Mouse (Mus musculus) mouse embryonic stem cell (cell line): ENCODE data around the gene Rpl35.
"Not testable (repeated sequence)": the region's sequence is repeated elsewhere in the genome, so short reads cannot be mapped to it uniquely, and the experiment has no call there.

Experiments
- in situ Hi-C, 2 experiments: fragments of 300-500 bp; cut with MboI; formaldehyde crosslinking; loops; 1 replicate in 1 of 2; 3 replicates in 1 of 2; pipeline ENCODE4 v1.14.3; 2019 to 2020; ENCODE audit warnings: low sequenced_read_pairs in 2 of 2, low pct_unique_long_range_greater_than_20kb in 1 of 2, mixed read lengths in 1 of 2; ENCODE audit not compliant: unreplicated experiment in 1 of 2

Gene Rpl35

GRCm38 (mm10) chr2:39005574-39006079 lies at the start of gene Rpl35:
TSS of gene Rpl35 (minus strand) at chr2:39005624.
- in situ Hi-C loops = no loop called here

- in situ Hi-C loops = no loop called here
These were observed 43.1 kb upstream of the Rpl35 start for GRCm38 (mm10) chr2:39048515-39048914.

- in situ Hi-C loops = no loop called here
These were observed 34.8 kb upstream of the Rpl35 start for GRCm38 (mm10) chr2:39040215-39040614.

- in situ Hi-C loops = no loop called here
These were observed 26.2 kb upstream of the Rpl35 start for GRCm38 (mm10) chr2:39031611-39032010.

GRCm38 (mm10) chr2:39020004-39020403 lies 14.6 kb upstream of the Rpl35 start:
- in situ Hi-C loops = no loop called here

GRCm38 (mm10) chr2:39016581-39016980 lies 11.2 kb upstream of the Rpl35 start:
- in situ Hi-C loops = no loop called here

GRCm38 (mm10) chr2:39012768-39013279 lies 7.4 kb upstream of the Rpl35 start:
- in situ Hi-C loops = no loop called here

- in situ Hi-C loops = no loop called here
These were observed 6.5 kb upstream of the Rpl35 start for GRCm38 (mm10) chr2:39011971-39012370.

GRCm38 (mm10) chr2:39011264-39011663 lies 5.8 kb upstream of the Rpl35 start:
- in situ Hi-C loops = no loop called here

GRCm38 (mm10) chr2:39010144-39010543 lies 4.7 kb upstream of the Rpl35 start:
- in situ Hi-C loops = not testable (repeated sequence)

GRCm38 (mm10) chr2:39008954-39009365 lies 3.5 kb upstream of the Rpl35 start:
- in situ Hi-C loops = no loop called here

GRCm38 (mm10) chr2:39008350-39008851 lies 3.0 kb upstream of the Rpl35 start:
- in situ Hi-C loops = no loop called here

- in situ Hi-C loops = no loop called here
These were observed 2.4 kb upstream of the Rpl35 start for GRCm38 (mm10) chr2:39007865-39008264.

GRCm38 (mm10) chr2:39006149-39006730 lies 816 bp upstream of the Rpl35 start:
- in situ Hi-C loops = no loop called here

GRCm38 (mm10) chr2:39004880-39005435 lies 466 bp downstream of the Rpl35 start, which contains the start of gene Arpc5l:
TSS of gene Arpc5l (plus strand) at chr2:39005348.
- in situ Hi-C loops = no loop called here

GRCm38 (mm10) chr2:39004372-39004771 lies 1.1 kb downstream of the Rpl35 start:
- in situ Hi-C loops = no loop called here

- in situ Hi-C loops = no loop called here
These were observed 1.9 kb downstream of the Rpl35 start for GRCm38 (mm10) chr2:39003512-39003911.

GRCm38 (mm10) chr2:39003106-39003505 lies 2.3 kb downstream of the Rpl35 start:
- in situ Hi-C loops = no loop called here

GRCm38 (mm10) chr2:39001866-39002265 lies 3.6 kb downstream of the Rpl35 start:
- in situ Hi-C loops = no loop called here

- in situ Hi-C loops = no loop called here
These were observed 4.9 kb downstream of the Rpl35 start for GRCm38 (mm10) chr2:39000587-39000919.
